In genomic region chr2:34602111-34602541, GRCm38 (mm10) we compare ENCODE assay signal across 13 mouse cellular contexts.
DNase-seq lines count a peak whose midpoint lies in the region; ATAC-seq and TF ChIP-seq lines count a peak whose summit lies in the region.
"Had no signal": no experiment of that assay in that cellular context is flagged by ENCODE, and none has a peak within 500 bp of the region (broad histone marks: within the 10 kb centered on the region; RNA-seq: fewer than 3 reads in every experiment).

No protein-coding gene starts in this region.

- peak; percentile 21 for DNase-seq in forebrain, embryonic 10.5 days (ENCODE audit: extremely low spot score, low spot score)
- peak; percentile 7 for DNase-seq in liver, adult 2 months (ENCODE audit: extremely low read depth, low read depth, low spot score)
- DNase-seq in liver, result no peak
- peak; percentile 71 for DNase-seq in retina, postnatal 1 day
- DNase-seq in adrenal gland, adult (ENCODE audit: inconsistent age in 2 of 2, low spot score in 1 of 2), result no peak
- no peak for DNase-seq in cerebellum, adult 18-20 months
- DNase-seq: cerebellum, postnatal 10 days had no signal

- H3K36me3 ChIP-seq in forebrain, embryonic 10.5 days (replicated peaks), result peaks cover 26% of the 10 kb centered on the region
- no peaks in the 10 kb centered on the region for H3K36me3 ChIP-seq in forebrain, embryonic 16.5 days (ENCODE audit: control insufficient read depth, insufficient read depth)
- H3K36me3 ChIP-seq in liver, adult 2 months (ENCODE audit: control insufficient read depth, insufficient read depth, low read length), result peaks cover 11% of the 10 kb centered on the region
- peaks cover 15% of the 10 kb centered on the region; the same call in 1 of the 2 replicates for H3K36me3 ChIP-seq in intestine, postnatal 0 days (ENCODE audit: control insufficient read depth, insufficient read depth)

- H3K9ac ChIP-seq in forebrain, embryonic 16.5 days (replicated peaks; ENCODE audit: low read depth, low read length), result no peak overlapping the region
- H3K9ac ChIP-seq in liver, adult 2 months (ENCODE audit: low read depth, low read length), result no peak overlapping the region
- no peak overlapping the region for H3K9ac ChIP-seq in intestine, postnatal 0 days (ENCODE audit: low read depth, low read length)
- H3K9ac ChIP-seq: liver, embryonic 15.5 days had no signal

- H3K79me2 ChIP-seq in liver, adult 2 months (ENCODE audit: control insufficient read depth, insufficient read depth, low read length), result no peaks in the 10 kb centered on the region

- no peak for ATAC-seq in forebrain, embryonic 16.5 days
- peak; percentile 43; the same call in 1 of the 2 replicates for ATAC-seq in intestine, postnatal 0 days

- WGBS in forebrain, embryonic 10.5 days, result 8% methylated on average over 8 of the region's 8 CpGs
- 15% methylated on average over 8 of the region's 8 CpGs for WGBS in forebrain, embryonic 16.5 days
- WGBS in liver, adult 2 months, result 78% methylated on average over 8 of the region's 8 CpGs
- 30% methylated on average over 8 of the region's 8 CpGs for WGBS in intestine, postnatal 0 days

- H3K4me3 ChIP-seq in forebrain, embryonic 10.5 days, result no peak overlapping the region
- H3K4me3 ChIP-seq in forebrain, embryonic 16.5 days (replicated peaks; ENCODE audit: low read length), result no peak overlapping the region
- H3K4me3 ChIP-seq in liver, adult 2 months (ENCODE audit: insufficient read depth, low read depth, low read length), result no peak overlapping the region
- no peak overlapping the region for H3K4me3 ChIP-seq in intestine, postnatal 0 days (ENCODE audit: low read depth, low read length)
- H3K4me3 ChIP-seq: liver, embryonic 15.5 days had no signal

- no peak for TF ChIP-seq POLR2A in liver, adult 2 months (IDR thresholded peaks at IDR 0.05; ENCODE audit: extremely low read depth, insufficient read depth, low read length)

- H3K4me2 ChIP-seq in forebrain, embryonic 16.5 days (ENCODE audit: low read length), result no peak overlapping the region
- H3K4me2 ChIP-seq in intestine, postnatal 0 days (replicated peaks; ENCODE audit: low read depth), result no peak overlapping the region
- H3K4me2 ChIP-seq: heart, embryonic 11.5 days; liver, embryonic 15.5 days had no signal

- TF ChIP-seq CTCF in liver, adult 2 months (IDR thresholded peaks at IDR 0.05; ENCODE audit: low read depth, low read length), result no peak
- TF ChIP-seq CTCF in intestine, postnatal 0 days (IDR thresholded peaks at IDR 0.05; ENCODE audit: low read depth), result no peak

- H3K27me3 ChIP-seq in forebrain, embryonic 10.5 days (ENCODE audit: poor library complexity, severe bottlenecking), result peaks cover 93% of the 10 kb centered on the region
- no peaks in the 10 kb centered on the region for H3K27me3 ChIP-seq in forebrain, embryonic 16.5 days (replicated peaks; ENCODE audit: control insufficient read depth, insufficient read depth, low read length)
- no peaks in the 10 kb centered on the region for H3K27me3 ChIP-seq in liver, adult 2 months (ENCODE audit: control insufficient read depth, insufficient read depth, low read length)
- no peaks in the 10 kb centered on the region for H3K27me3 ChIP-seq in intestine, postnatal 0 days (replicated peaks; ENCODE audit: control insufficient read depth, insufficient read depth, low read length)
- H3K27me3 ChIP-seq: liver, embryonic 15.5 days had no signal

- H3K9me3 ChIP-seq in forebrain, embryonic 10.5 days, result no peaks in the 10 kb centered on the region; the same call in 1 of the 2 replicates
- no peaks in the 10 kb centered on the region for H3K9me3 ChIP-seq in forebrain, embryonic 16.5 days (ENCODE audit: control insufficient read depth, low read length)
- no peaks in the 10 kb centered on the region for H3K9me3 ChIP-seq in intestine, postnatal 0 days (ENCODE audit: control insufficient read depth)
- H3K9me3 ChIP-seq: liver, embryonic 15.5 days had no signal

- H3K4me1 ChIP-seq in forebrain, embryonic 10.5 days, result peaks cover 59% of the 10 kb centered on the region
- peaks cover 8% of the 10 kb centered on the region; the same call in 1 of the 2 replicates for H3K4me1 ChIP-seq in forebrain, embryonic 16.5 days (replicated peaks; ENCODE audit: control insufficient read depth, insufficient read depth, low read length)
- H3K4me1 ChIP-seq in liver, adult 2 months (ENCODE audit: control insufficient read depth, insufficient read depth, low read length), result no peaks in the 10 kb centered on the region
- H3K4me1 ChIP-seq in intestine, postnatal 0 days (replicated peaks; ENCODE audit: control insufficient read depth, insufficient read depth, low read length), result 0 out of 2 replicates have a peak, but pooled peaks cover 4% of the 10 kb centered on the region
- H3K4me1 ChIP-seq: liver, embryonic 15.5 days had no signal

- H3K27ac ChIP-seq in forebrain, embryonic 10.5 days, result no peak overlapping the region
- H3K27ac ChIP-seq in forebrain, embryonic 16.5 days (ENCODE audit: low read length), result no peak overlapping the region
- H3K27ac ChIP-seq in liver, adult 2 months (replicated peaks; ENCODE audit: insufficient read depth, low read depth, low read length), result no peak overlapping the region
- no peak overlapping the region for H3K27ac ChIP-seq in intestine, postnatal 0 days (ENCODE audit: low read depth, low read length)
- H3K27ac ChIP-seq: liver, embryonic 15.5 days; macrophage; stomach, postnatal 0 days had no signal

Comparison
In these comparisons a context has a peak if more than half of its experiments do, and no peak if none do; other contexts are left out.
1. DNase-seq: peak in forebrain, embryonic 10.5 days (single experiment), liver, adult 2 months (single experiment) and retina, postnatal 1 day (single experiment); none in liver (single experiment), adrenal gland, adult (0 of 2) and cerebellum, adult 18-20 months (0 of 2).